Mouse (Mus musculus) C2C12 (cell line): ENCODE measurements around the gene Fgf15.

Source experiments
- CEBPB ChIP-seq: IDR thresholded peaks from one replicate; pipeline ENCODE4 v1.6.1; 2011; ENCODE audit warnings: low read depth, mild to moderate bottlenecking, control low read depth, moderate library complexity
- CTCF ChIP-seq: IDR thresholded peaks from one replicate; pipeline ENCODE4 v1.5.1; 2011; ENCODE audit not compliant: control insufficient read depth, insufficient read depth, insufficient read length
- FOSL1 ChIP-seq: IDR thresholded peaks from one replicate; pipeline ENCODE4 v1.8.0; 2011; ENCODE audit warnings: mild to moderate bottlenecking, low read length; ENCODE audit not compliant: poor library complexity, insufficient read depth, severe bottlenecking
- MAX ChIP-seq: IDR thresholded peaks from one replicate; pipeline ENCODE4 v1.6.1; 2011; ENCODE audit warnings: mild to moderate bottlenecking, control low read depth
- MYOD1 ChIP-seq: IDR thresholded peaks from one replicate; pipeline ENCODE4 v1.6.1; 2011; ENCODE audit warnings: low read depth; ENCODE audit not compliant: control insufficient read depth, insufficient read length
- USF1 ChIP-seq: IDR thresholded peaks from one replicate; pipeline ENCODE4 v1.6.1; 2011; ENCODE audit warnings: low read depth, mild to moderate bottlenecking, control low read depth, moderate library complexity

GRCm38 (mm10) chr7:144898506-144898905, 2.2 kb downstream of the Fgf15 start:
- TF ChIP-seq MYOD1 (no peak), CEBPB (no peak), MAX (no peak), CTCF (no peak), FOSL1 (no peak), USF1 (no peak)
